Mouse (Mus musculus): ENCODE measurements around the gene Lrp11. TPM values are rescaled to one million over a fixed set of nuclear protein-coding genes. Genes with fewer than 3 reads are reported as not detected.

The Lrp11 gene
- polyA plus RNA-seq (2017; shearing (Covaris generic)): 1 to 10 TPM in 1 of 2 experiments, under 1 TPM in 1; 0.54 to 1.7 TPM

DNA sequence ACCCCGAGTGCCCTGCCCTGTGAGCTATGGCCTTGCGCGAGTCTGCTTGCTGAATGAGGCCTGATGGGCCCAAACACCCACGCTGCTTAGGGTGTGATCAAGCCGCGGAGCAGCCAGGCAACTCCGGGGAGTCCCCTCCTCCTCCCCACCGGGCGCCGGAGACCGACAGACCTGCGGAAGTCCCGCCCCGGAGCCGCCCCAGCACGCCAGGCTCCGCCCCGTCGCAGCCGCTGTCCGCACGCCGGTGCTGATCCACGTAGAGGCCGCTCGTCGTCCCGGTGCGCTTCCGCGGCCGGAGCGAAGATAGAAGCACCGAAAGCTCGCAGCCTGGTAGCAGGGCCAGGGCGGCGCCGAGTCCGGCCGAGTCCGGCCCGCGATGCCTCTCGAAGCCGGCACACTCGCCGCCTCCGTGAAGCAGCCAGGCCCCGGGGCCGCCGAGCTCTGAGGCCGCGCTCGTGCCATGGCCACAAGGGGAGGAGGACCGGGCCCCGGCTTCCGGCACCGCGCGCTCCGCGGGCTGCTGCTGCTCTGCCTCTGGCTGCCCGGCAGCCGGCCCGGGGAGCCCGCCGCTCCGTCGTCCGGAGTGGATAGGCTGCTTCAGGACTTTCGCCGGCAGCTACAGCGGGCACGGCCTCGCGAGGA lies at the start of gene Lrp11:
Gene Lrp11 (plus strand): TSS at position 209 of the 642 bp plus-strand sequence.

DNA sequence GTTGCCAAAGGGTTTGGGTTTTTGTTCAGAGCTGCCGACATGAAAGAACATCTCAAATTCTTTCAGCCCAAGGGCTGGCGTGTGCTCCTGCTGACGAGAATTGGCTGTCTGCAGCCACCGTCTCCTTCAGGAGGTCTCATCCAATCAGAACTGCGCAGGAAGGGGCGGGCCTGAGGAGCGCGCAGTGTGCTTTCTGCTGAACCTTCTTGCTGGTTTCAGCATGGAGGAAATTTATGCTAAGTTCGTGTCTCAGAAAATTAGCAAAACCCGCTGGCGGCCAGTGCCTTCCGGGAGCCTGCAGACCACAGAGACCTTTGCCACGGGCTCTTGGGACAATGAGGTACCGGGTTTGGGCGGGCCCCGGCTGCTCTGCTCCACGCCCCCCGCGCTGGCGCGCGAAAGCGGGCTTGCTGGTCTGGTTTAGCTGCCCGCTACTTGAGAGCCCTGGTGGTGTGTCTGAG lies 77.8 kb downstream of the Lrp11 start, which contains the start of gene Nup43:
Gene Nup43 (plus strand): TSS at position 162 of the 461 bp plus-strand sequence.

Other genes starting within 250 kb of the Lrp11 start
- 1 to 10 TPM; 4.8 to 9.1 TPM for gene Ulbp1, start 116.2 kb upstream of the Lrp11 start, polyA plus RNA-seq (2017; shearing (Covaris generic))
- gene Nup43, start 77.7 kb downstream of the Lrp11 start, polyA plus RNA-seq (2017; shearing (Covaris generic)): 10 to 100 TPM; 11.6 to 24.6 TPM
- 100 to 1,000 TPM in 1 of 2 experiments, 10 to 100 TPM in 1; 89.8 to 105 TPM for gene Pcmt1, start 91.3 kb downstream of the Lrp11 start, polyA plus RNA-seq (2017; shearing (Covaris generic))
- gene Lats1, start 91.4 kb downstream of the Lrp11 start, polyA plus RNA-seq (2017; shearing (Covaris generic)): 10 to 100 TPM in 1 of 2 experiments, 1 to 10 TPM in 1; 6.8 to 10.2 TPM
- gene Katna1, start 136.2 kb downstream of the Lrp11 start, polyA plus RNA-seq (2017; shearing (Covaris generic)): 10 to 100 TPM; 74.4 to 80.0 TPM
- gene Ginm1, start 203.0 kb downstream of the Lrp11 start, polyA plus RNA-seq (2017; shearing (Covaris generic)): 10 to 100 TPM; 50.3 to 78.4 TPM
- 10 to 100 TPM; 62.4 to 85.9 TPM for gene Ppil4, start 203.1 kb downstream of the Lrp11 start, polyA plus RNA-seq (2017; shearing (Covaris generic))
- gene Zc3h12d, start 242.7 kb downstream of the Lrp11 start, polyA plus RNA-seq (2017; shearing (Covaris generic)): 10 to 100 TPM; 18.2 to 38.2 TPM